Mouse (Mus musculus) testis, adult 2 months (tissue): ENCODE measurements around the gene Cmtm8. TPM values are rescaled to one million over a fixed set of nuclear protein-coding genes. Genes with fewer than 3 reads are reported as not detected.

Experiments used
- H3K27ac ChIP-seq: fragments of 200-500 bp; 2 replicates; pipeline ENCODE4 v1.5.1; 2012; ENCODE audit warnings: low read depth, low read length; ENCODE audit not compliant: control insufficient read depth, insufficient read depth
- H3K27me3 ChIP-seq: fragments of 200-500 bp; 2 replicates; pipeline ENCODE4 v1.6.1; 2012; ENCODE audit warnings: mild to moderate bottlenecking, low read length, moderate library complexity; ENCODE audit not compliant: control insufficient read depth, insufficient read depth
- H3K36me3 ChIP-seq: fragments of 200-500 bp; 2 replicates; pipeline ENCODE4 v1.6.1; 2012; ENCODE audit warnings: mild to moderate bottlenecking, low read length; ENCODE audit not compliant: control insufficient read depth, insufficient read depth
- H3K4me1 ChIP-seq: fragments of 200-500 bp; 2 replicates; pipeline ENCODE4 v1.6.1; 2012; ENCODE audit warnings: low read length; ENCODE audit not compliant: control insufficient read depth, insufficient read depth
- H3K4me3 ChIP-seq: fragments of 200-500 bp; 2 replicates; pipeline ENCODE4 v1.5.1; 2012; ENCODE audit warnings: low read depth, mild to moderate bottlenecking, low read length, moderate library complexity, mixed read lengths; ENCODE audit not compliant: control insufficient read depth
- CTCF ChIP-seq: fragments of 200-500 bp; IDR thresholded peaks from 2 replicates; pipeline ENCODE4 v1.5.1; 2012; ENCODE audit warnings: low read depth, mild to moderate bottlenecking, inconsistent platforms, low read length, moderate library complexity; ENCODE audit not compliant: control insufficient read depth, insufficient read depth, insufficient replicate concordance
- POLR2A ChIP-seq: fragments of 200-500 bp; IDR thresholded peaks from 2 replicates; pipeline ENCODE4 v1.6.1; 2012; ENCODE audit warnings: low read depth, mild to moderate bottlenecking, inconsistent platforms, low read length, moderate library complexity; ENCODE audit not compliant: control insufficient read depth
- polyA plus RNA-seq: library from polyadenylated mRNA; depleted of rRNA; stranded (reverse); fragments of >200 nt; gene quantifications from 2 replicates; pipeline ENCODE4 v1.2.3, GENCODE M21; 2012

Cmtm8 gene
- polyA plus RNA-seq, 1 experiment: 1.7 TPM

- Histone ChIP-seq H3K27me3 (no peaks in the 10 kb centered on the region), H3K36me3 (no peaks in the 10 kb centered on the region), H3K4me3 (peak overlapping the region; percentile 60), H3K4me1 (peaks cover 22% of the 10 kb centered on the region), H3K27ac (0 out of 2 replicates have a peak overlapping the region, but pooled peaks have one; percentile 16)
- no peak for TF ChIP-seq POLR2A
- TF ChIP-seq CTCF: no peak
Measured at GRCm38 (mm10) chr9:114779984-114780745, 63.8 kb downstream of the Cmtm8 start.

- Histone ChIP-seq H3K4me3 (no peak overlapping the region), H3K27ac (no peak overlapping the region), H3K27me3 (no peaks in the 10 kb centered on the region), H3K4me1 (peaks cover 22% of the 10 kb centered on the region), H3K36me3 (no peaks in the 10 kb centered on the region)
- no peak for TF ChIP-seq CTCF
- no peak for TF ChIP-seq POLR2A
Measured at GRCm38 (mm10) chr9:114778877-114779276, 65.1 kb downstream of the Cmtm8 start.

- TF ChIP-seq CTCF: no peak
- no peak for TF ChIP-seq POLR2A
- H3K36me3 ChIP-seq: no peaks in the 10 kb centered on the region
- no peak overlapping the region for H3K4me3 ChIP-seq
- H3K27me3 ChIP-seq: no peaks in the 10 kb centered on the region
- no peak overlapping the region; the same call in 1 of the 2 replicates for H3K27ac ChIP-seq
- H3K4me1 ChIP-seq: peaks cover 22% of the 10 kb centered on the region
Measured at GRCm38 (mm10) chr9:114778047-114778390, 65.9 kb downstream of the Cmtm8 start.

- TF ChIP-seq CTCF (no peak), POLR2A (no peak)
- Histone ChIP-seq H3K27me3 (no peaks in the 10 kb centered on the region), H3K36me3 (no peaks in the 10 kb centered on the region), H3K4me3 (no peak overlapping the region), H3K27ac (no peak overlapping the region; the same call in 1 of the 2 replicates), H3K4me1 (peaks cover 22% of the 10 kb centered on the region)
Measured at GRCm38 (mm10) chr9:114777178-114778046, 66.5 kb downstream of the Cmtm8 start.

- no peak overlapping the region for H3K4me3 ChIP-seq
- H3K27ac ChIP-seq: no peak overlapping the region
- TF ChIP-seq POLR2A (no peak), CTCF (no peak)
- H3K27me3 ChIP-seq: no peaks in the 10 kb centered on the region
- peaks cover 16% of the 10 kb centered on the region for H3K4me1 ChIP-seq
- H3K36me3 ChIP-seq: no peaks in the 10 kb centered on the region
Measured at GRCm38 (mm10) chr9:114776361-114776760, 67.6 kb downstream of the Cmtm8 start.

GRCm38 (mm10) chr9:114775272-114775671 lies 68.7 kb downstream of the Cmtm8 start:
- Histone ChIP-seq H3K27me3 (no peaks in the 10 kb centered on the region), H3K36me3 (no peaks in the 10 kb centered on the region), H3K27ac (no peak overlapping the region), H3K4me1 (peaks cover 8% of the 10 kb centered on the region), H3K4me3 (no peak overlapping the region)
- TF ChIP-seq CTCF: no peak
- TF ChIP-seq POLR2A: no peak

GRCm38 (mm10) chr9:114774629-114775028 lies 69.3 kb downstream of the Cmtm8 start:
- Histone ChIP-seq H3K27me3 (no peaks in the 10 kb centered on the region), H3K4me3 (no peak overlapping the region), H3K27ac (no peak overlapping the region), H3K36me3 (no peaks in the 10 kb centered on the region), H3K4me1 (peaks cover 3% of the 10 kb centered on the region)
- TF ChIP-seq POLR2A: no peak
- no peak for TF ChIP-seq CTCF
